Mouse (Mus musculus) midbrain, embryonic 14.5 days (tissue): Measurements from ENCODE around the gene Topbp1. TPM values are rescaled to one million over a fixed set of nuclear protein-coding genes. Genes with fewer than 3 reads are reported as not detected.

Experiments used
- ATAC-seq: fragments of 200-750 bp; cut with Nextera tagmentation; 2 replicates; pipeline ENCODE4 v1.8.0; 2017; ENCODE audit warnings: moderate number of reproducible peaks, moderate library complexity; ENCODE audit not compliant: low FRiP score, low TSS enrichment
- DNase-seq: peaks from one replicate; pipeline ENCODE4 v3.0.0-alpha.2; 2015
- H3K27ac ChIP-seq: fragments of 300-500 bp; sonication (generic); replicated peaks from 2 replicates; pipeline ENCODE4 v1.5.1; 2014; ENCODE audit warnings: mild to moderate bottlenecking, low read depth, low read length, moderate library complexity
- H3K27me3 ChIP-seq: fragments of 300-500 bp; sonication (generic); 2 replicates; pipeline ENCODE4 v1.6.1; 2014; ENCODE audit warnings: low read length, control low read depth, mixed read lengths; ENCODE audit not compliant: control insufficient read depth, insufficient read depth
- H3K36me3 ChIP-seq: fragments of 300-500 bp; sonication (generic); 2 replicates; pipeline ENCODE4 v1.6.1; 2014; ENCODE audit warnings: low read length, control low read depth; ENCODE audit not compliant: control insufficient read depth, insufficient read depth
- H3K4me1 ChIP-seq: fragments of 300-500 bp; sonication (generic); 2 replicates; pipeline ENCODE4 v1.6.1; 2014; ENCODE audit warnings: mild to moderate bottlenecking, antibody characterized with exemption, low read length, control low read depth; ENCODE audit not compliant: control insufficient read depth, insufficient read depth
- H3K4me2 ChIP-seq: fragments of 300-500 bp; sonication (generic); 2 replicates; pipeline ENCODE4 v1.6.1; 2014; ENCODE audit warnings: mild to moderate bottlenecking, low read length, moderate library complexity
- H3K4me3 ChIP-seq: fragments of 300-500 bp; sonication (generic); replicated peaks from 2 replicates; pipeline ENCODE4 v1.5.1; 2014; ENCODE audit warnings: low read depth, low read length
- H3K9ac ChIP-seq: fragments of 300-500 bp; sonication (generic); replicated peaks from 2 replicates; pipeline ENCODE4 v1.6.1; 2014; ENCODE audit warnings: mild to moderate bottlenecking, low read length, moderate library complexity
- H3K9me3 ChIP-seq: fragments of 300-500 bp; sonication (generic); 2 replicates; pipeline ENCODE4 v1.6.1; 2016; ENCODE audit warnings: low read length, control low read depth, mixed read lengths; ENCODE audit not compliant: control insufficient read depth
- WGBS: fragments of 180-500 bp; shearing (Covaris S2); extraction: QIAGEN DNeasy Blood & Tissue Kit; methylation state at CpG from one replicate; pipeline ENCODE4 v1.1.7; 2014; 5-methylcytosine and 5-hydroxymethylcytosine counted together
- polyA plus RNA-seq: library from polyadenylated mRNA; unstranded; fragments of >200 nt; fragmentation: Nextera tagmentation; extraction: Ambion mirVana; gene quantifications from 2 replicates; pipeline ENCODE4 v1.2.1, GENCODE M21; 2014

The Topbp1 gene
- polyA plus RNA-seq, 1 experiment from 2014 or later: 23.8 TPM

DNA sequence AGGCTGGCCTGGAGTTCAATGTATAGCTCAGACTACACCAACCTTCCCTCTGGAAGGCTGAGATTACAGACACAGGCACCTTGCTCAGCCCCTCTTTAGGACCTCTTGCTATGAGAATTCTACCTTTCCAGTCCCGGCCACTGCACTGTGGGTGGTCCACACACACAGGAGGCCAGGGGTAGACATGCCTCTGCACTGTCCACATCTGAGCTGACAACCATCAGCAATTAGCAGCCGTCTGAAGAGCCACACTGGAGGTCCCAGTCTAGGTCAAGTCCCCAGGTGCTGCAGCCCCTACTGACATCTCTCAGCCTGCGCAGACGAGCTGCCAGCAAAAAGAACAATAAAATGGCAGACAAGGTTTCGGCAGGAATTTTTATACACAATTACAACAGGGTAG lies 81.6 kb downstream of the Topbp1 start:
- no peaks in the 10 kb centered on the region for H3K27me3 ChIP-seq
- 0 out of 2 replicates have a peak, but pooled peaks cover 2% of the 10 kb centered on the region for H3K4me1 ChIP-seq
- DNase-seq (no peak), ATAC-seq (no peak)
- no peak overlapping the region for H3K4me3 ChIP-seq
- WGBS: 47% methylated on average over 5 of the region's 5 CpGs
- no peaks in the 10 kb centered on the region for H3K9me3 ChIP-seq
- H3K27ac ChIP-seq: no peak overlapping the region
- no peak overlapping the region for H3K4me2 ChIP-seq
- H3K36me3 ChIP-seq: no peaks in the 10 kb centered on the region
- no peak overlapping the region; the same call in 1 of the 2 replicates for H3K9ac ChIP-seq

DNA sequence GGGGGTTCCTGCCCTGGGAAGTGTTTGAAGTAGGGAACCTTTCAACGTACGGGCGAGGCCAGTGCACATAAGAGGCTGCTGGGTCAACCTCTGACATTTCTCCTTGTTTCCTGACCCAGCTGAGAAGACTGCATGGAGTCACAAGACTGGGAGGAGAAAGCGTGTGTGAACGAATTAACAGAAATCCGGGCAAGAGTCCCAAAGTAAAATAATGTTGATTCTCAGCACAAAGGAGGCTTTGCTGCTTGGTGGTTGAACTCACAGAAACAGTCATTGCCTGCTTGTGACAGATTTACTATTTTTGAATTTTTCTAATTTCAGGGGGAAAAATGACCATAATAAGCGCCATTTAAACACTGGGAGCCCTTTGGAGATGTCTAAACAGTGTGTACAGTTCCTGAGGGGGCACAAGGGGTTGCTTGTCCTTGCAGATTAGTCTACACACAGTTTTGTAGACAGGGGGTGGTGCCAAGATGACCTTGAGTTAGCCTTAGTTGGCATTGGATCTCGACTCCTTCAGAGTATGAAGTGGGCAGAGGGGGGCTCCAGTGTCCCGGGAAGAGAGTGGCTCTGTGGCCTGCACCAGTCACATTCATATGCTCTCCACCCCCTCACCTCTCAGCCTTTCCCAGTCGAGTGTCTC lies 82.1 kb downstream of the Topbp1 start:
- Histone ChIP-seq H3K27ac (no peak overlapping the region), H3K36me3 (no peaks in the 10 kb centered on the region), H3K9me3 (no peaks in the 10 kb centered on the region), H3K9ac (no peak overlapping the region; the same call in 1 of the 2 replicates), H3K4me2 (no peak overlapping the region), H3K27me3 (no peaks in the 10 kb centered on the region), H3K4me1 (0 out of 2 replicates have a peak, but pooled peaks cover 2% of the 10 kb centered on the region), H3K4me3 (no peak overlapping the region)
- no peak for DNase-seq
- 71% methylated on average over 10 of the region's 10 CpGs for WGBS
- ATAC-seq: no peak

DNA sequence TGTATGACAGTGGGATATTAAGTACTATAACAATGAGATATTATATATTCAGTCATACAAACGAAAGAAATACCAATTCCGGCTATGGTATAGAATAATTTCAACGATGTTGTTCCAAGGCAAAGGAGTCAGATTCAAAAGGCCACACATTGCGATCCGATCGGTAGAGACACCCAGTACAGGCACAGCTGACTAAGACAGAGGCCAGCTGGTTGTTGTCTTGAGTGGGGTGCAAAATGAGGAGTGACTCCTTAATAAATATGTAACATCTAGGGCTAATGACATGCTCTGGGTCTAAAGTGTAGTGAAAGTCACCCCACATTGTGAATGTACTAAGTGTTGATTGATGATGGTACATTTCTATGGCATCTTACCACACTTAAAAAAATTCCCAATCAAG lies 84.2 kb downstream of the Topbp1 start:
- Histone ChIP-seq H3K9me3 (no peaks in the 10 kb centered on the region), H3K36me3 (no peaks in the 10 kb centered on the region), H3K4me2 (no peak overlapping the region), H3K27ac (no peak overlapping the region), H3K4me3 (no peak overlapping the region), H3K27me3 (no peaks in the 10 kb centered on the region), H3K4me1 (0 out of 2 replicates have a peak, but pooled peaks cover 2% of the 10 kb centered on the region), H3K9ac (no peak overlapping the region)
- WGBS: 92% methylated on average over 6 of the region's 6 CpGs
- no peak for DNase-seq
- no peak for ATAC-seq

DNA sequence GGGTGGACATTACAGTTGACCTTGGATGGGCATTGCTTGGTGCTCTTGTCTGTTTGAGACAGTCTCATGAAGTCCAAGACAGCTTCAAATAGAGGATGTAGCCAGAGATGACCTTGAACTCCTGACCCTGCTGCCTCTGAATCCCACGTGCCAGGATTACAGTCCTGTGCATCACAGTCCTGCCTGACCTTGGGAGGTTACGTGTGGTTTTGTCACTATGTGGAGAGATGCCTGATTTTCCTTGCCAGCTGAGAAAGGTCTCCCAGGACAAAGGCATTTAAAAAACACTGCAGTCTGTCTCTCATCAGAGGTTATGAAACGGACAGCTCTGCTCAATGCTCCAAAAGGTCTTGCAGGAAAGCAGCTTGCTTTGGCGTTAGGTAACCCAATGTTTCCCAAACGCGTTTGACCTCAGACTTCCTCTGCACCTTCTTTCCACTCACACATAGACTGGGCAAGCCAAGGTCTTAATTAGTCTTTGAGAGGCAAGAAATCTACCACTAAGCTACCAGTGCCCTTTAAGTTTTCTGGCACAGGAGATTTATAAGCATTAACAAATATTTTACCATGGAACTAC lies 86.9 kb downstream of the Topbp1 start:
- WGBS: 73% methylated on average over 6 of the region's 6 CpGs
- H3K4me3 ChIP-seq: no peak overlapping the region
- H3K36me3 ChIP-seq: no peaks in the 10 kb centered on the region
- no peaks in the 10 kb centered on the region for H3K9me3 ChIP-seq
- H3K4me1 ChIP-seq: 0 out of 2 replicates have a peak, but pooled peaks cover 2% of the 10 kb centered on the region
- no peaks in the 10 kb centered on the region for H3K27me3 ChIP-seq
- no peak overlapping the region for H3K27ac ChIP-seq
- ATAC-seq (no peak), DNase-seq (no peak)
- H3K4me2 ChIP-seq: no peak overlapping the region
- no peak overlapping the region for H3K9ac ChIP-seq

DNA sequence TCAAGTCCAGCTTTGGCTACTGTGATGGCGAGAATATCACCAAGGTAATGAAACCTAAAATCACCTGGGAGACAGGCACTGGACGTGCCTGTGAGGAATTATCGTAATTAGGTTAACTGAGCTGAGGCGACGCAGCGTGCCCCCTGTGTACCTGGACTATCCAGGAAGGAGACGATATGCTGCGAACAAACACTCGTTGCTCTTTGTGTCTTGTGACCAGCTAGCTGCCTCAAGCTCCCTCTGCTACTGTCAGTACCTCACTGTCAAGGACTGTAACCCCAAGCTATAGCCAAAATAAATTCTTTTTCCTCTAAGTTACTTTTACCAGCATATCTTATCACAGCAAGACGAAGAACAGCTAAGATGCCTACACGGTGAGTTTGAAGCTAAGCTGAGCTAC lies 88.2 kb downstream of the Topbp1 start:
- Histone ChIP-seq H3K9me3 (no peaks in the 10 kb centered on the region), H3K27me3 (no peaks in the 10 kb centered on the region), H3K4me2 (no peak overlapping the region), H3K27ac (no peak overlapping the region), H3K4me1 (no peaks in the 10 kb centered on the region), H3K4me3 (no peak overlapping the region), H3K36me3 (no peaks in the 10 kb centered on the region), H3K9ac (no peak overlapping the region)
- ATAC-seq: no peak
- DNase-seq: no peak
- 90% methylated on average over 11 of the region's 11 CpGs for WGBS

DNA sequence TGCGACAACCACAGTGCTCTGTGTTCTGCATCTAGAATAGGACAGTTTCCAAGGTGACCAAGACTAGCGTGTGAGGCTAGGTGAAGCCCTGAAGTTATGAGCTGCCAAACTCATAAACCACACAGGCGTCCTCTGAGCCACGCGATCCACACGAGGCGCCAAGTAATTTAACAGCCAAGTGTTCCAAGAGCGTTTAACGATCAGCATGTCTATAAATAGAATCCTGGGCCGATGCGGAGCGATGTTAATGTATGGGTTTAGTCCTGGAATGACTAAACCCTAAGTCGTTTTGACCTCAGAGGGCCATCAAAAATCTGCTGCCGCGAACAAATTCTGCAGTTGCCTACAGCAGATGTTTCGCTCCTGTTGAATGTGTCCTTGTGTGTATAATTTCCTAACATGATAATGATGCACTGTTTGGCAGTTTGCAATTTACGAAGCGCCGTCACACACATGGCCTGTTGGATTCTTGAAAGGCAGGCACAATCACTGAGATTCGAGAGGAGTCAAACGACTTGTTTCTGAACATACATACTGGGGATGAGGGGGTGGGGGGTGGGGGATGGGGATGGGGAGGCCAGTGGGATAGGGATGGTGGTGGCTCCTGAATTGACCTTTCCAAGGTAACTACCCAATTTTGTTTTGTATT lies 93.6 kb downstream of the Topbp1 start:
- no peaks in the 10 kb centered on the region for H3K4me1 ChIP-seq
- ATAC-seq (no peak), DNase-seq (no peak)
- H3K27me3 ChIP-seq: no peaks in the 10 kb centered on the region
- H3K9me3 ChIP-seq: no peaks in the 10 kb centered on the region
- 85% methylated on average over 21 of the region's 21 CpGs for WGBS
- H3K27ac ChIP-seq: no peak overlapping the region
- H3K4me2 ChIP-seq: no peak overlapping the region
- H3K36me3 ChIP-seq: no peaks in the 10 kb centered on the region
- H3K9ac ChIP-seq: no peak overlapping the region
- no peak overlapping the region for H3K4me3 ChIP-seq

Other genes with a start within 250 kb of the Topbp1 start
- 64.2 and 93.4 TPM in 2 replicates for gene Rab6b, start 193.4 kb upstream of the Topbp1 start, polyA plus RNA-seq
- 49.0 and 55.4 TPM in 2 replicates for gene Srprb, start 103.1 kb upstream of the Topbp1 start, polyA plus RNA-seq
- gene Gm20425, start 74.9 kb upstream of the Topbp1 start, polyA plus RNA-seq: 0.16 and 3.5 TPM in 2 replicates
- 16.7 and 30.6 TPM in 2 replicates for gene Trf, start 74.8 kb upstream of the Topbp1 start, polyA plus RNA-seq
- 0.14 TPM in 1 of 2 replicates, not detected in the other for gene 1300017J02Rik, start 133 bp upstream of the Topbp1 start, polyA plus RNA-seq
- gene Cdv3, start 60.6 kb downstream of the Topbp1 start, polyA plus RNA-seq: 62.0 and 76.0 TPM in 2 replicates
- 2.7 and 4.0 TPM in 2 replicates for gene Bfsp2, start 175.2 kb downstream of the Topbp1 start, polyA plus RNA-seq